Mouse (Mus musculus) bone marrow, adult 2 months (tissue): ENCODE measurements around the gene Vwa3a.

Source experiments
- CTCF ChIP-seq: fragments of 200-500 bp; IDR thresholded peaks from 2 replicates; pipeline ENCODE4 v1.5.1; 2011; ENCODE audit warnings: low read length, control low read depth; ENCODE audit not compliant: control insufficient read depth, insufficient read depth
- POLR2A ChIP-seq: fragments of 200-500 bp; IDR thresholded peaks from 2 replicates; pipeline ENCODE4 v1.6.1; 2011; ENCODE audit warnings: low read depth, mild to moderate bottlenecking, control low read depth, low read length, borderline replicate concordance; ENCODE audit not compliant: control insufficient read depth

- TF ChIP-seq CTCF (no peak), POLR2A (no peak)
These were observed 42.8 kb upstream of the Vwa3a start for GRCm38 (mm10) chr7:120696331-120696730.
